13 mouse cellular contexts compared by ENCODE assay signal in the genomic region with DNA sequence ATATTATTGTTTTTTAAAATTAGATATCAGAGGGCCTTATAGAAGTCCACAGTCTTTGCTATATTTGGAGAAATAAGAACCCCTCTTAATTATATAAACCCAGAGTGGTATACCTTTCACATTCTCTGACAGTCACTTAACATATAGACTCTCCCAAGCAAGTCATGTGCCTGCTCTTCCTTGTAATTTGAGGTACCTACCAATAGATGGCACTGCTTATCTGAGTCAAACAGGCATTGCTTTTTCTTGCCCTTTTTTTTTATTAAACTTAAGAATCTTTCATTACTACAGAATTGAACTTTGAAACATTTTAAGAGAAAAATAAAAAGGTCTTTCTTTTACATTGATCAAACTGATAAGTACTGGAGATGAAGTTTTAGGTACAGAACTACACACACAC. TPM values are rescaled to one million over a fixed set of nuclear protein-coding genes. Genes with fewer than 3 reads are reported as not detected.
DNase-seq lines count a peak whose midpoint lies in the region; ATAC-seq and TF ChIP-seq lines count a peak whose summit lies in the region.
"Had no signal": no experiment of that assay in that cellular context is flagged by ENCODE, and none has a peak within 500 bp of the region (broad histone marks: within the 10 kb centered on the region; RNA-seq: fewer than 3 reads in every experiment).

No protein-coding gene starts in this region.

- no peak overlapping the region for H3K4me2 ChIP-seq in heart, postnatal 0 days (ENCODE audit: low read depth, low read length)
- H3K4me2 ChIP-seq in forebrain, embryonic 16.5 days (ENCODE audit: low read length) = no peak overlapping the region
- H3K4me2 ChIP-seq: hindbrain, embryonic 14.5 days; liver, embryonic 13.5 days had no signal

- no peak for ATAC-seq in heart, postnatal 0 days (ENCODE audit: insufficient read depth, low read depth)
- no peak for ATAC-seq in forebrain, embryonic 16.5 days

- no peaks in the 10 kb centered on the region for H3K36me3 ChIP-seq in heart, postnatal 0 days (replicated peaks; ENCODE audit: control insufficient read depth, insufficient read depth, low read length)
- no peaks in the 10 kb centered on the region for H3K36me3 ChIP-seq in heart, embryonic 10.5 days
- H3K36me3 ChIP-seq in limb, embryonic 10.5 days = no peaks in the 10 kb centered on the region
- H3K36me3 ChIP-seq in forebrain, embryonic 16.5 days (ENCODE audit: control insufficient read depth, insufficient read depth) = no peaks in the 10 kb centered on the region
- H3K36me3 ChIP-seq: liver, embryonic 13.5 days had no signal

- H3K4me1 ChIP-seq in heart, postnatal 0 days (ENCODE audit: control insufficient read depth, insufficient read depth) = peaks cover 4% of the 10 kb centered on the region; the same call in 1 of the 2 replicates
- H3K4me1 ChIP-seq in heart, embryonic 10.5 days = peaks cover 29% of the 10 kb centered on the region; the same call in 1 of the 2 replicates
- H3K4me1 ChIP-seq in limb, embryonic 10.5 days = peaks cover 12% of the 10 kb centered on the region
- H3K4me1 ChIP-seq in forebrain, embryonic 16.5 days (replicated peaks; ENCODE audit: control insufficient read depth, insufficient read depth, low read length) = no peaks in the 10 kb centered on the region

- H3K27ac ChIP-seq in heart, postnatal 0 days (ENCODE audit: low read depth) = no peak overlapping the region
- H3K27ac ChIP-seq in heart, embryonic 10.5 days = no peak overlapping the region
- no peak overlapping the region for H3K27ac ChIP-seq in limb, embryonic 10.5 days
- H3K27ac ChIP-seq in forebrain, embryonic 16.5 days (ENCODE audit: low read length) = no peak overlapping the region
- H3K27ac ChIP-seq: hindbrain, embryonic 14.5 days; liver, embryonic 13.5 days had no signal

- H3K27me3 ChIP-seq in heart, postnatal 0 days (ENCODE audit: control insufficient read depth, insufficient read depth, low read length) = no peaks in the 10 kb centered on the region
- H3K27me3 ChIP-seq in heart, embryonic 10.5 days (ENCODE audit: insufficient read depth, poor library complexity, severe bottlenecking) = no peaks in the 10 kb centered on the region
- H3K27me3 ChIP-seq in limb, embryonic 10.5 days (ENCODE audit: low read depth, poor library complexity, severe bottlenecking) = no peaks in the 10 kb centered on the region
- H3K27me3 ChIP-seq in forebrain, embryonic 16.5 days (replicated peaks; ENCODE audit: control insufficient read depth, insufficient read depth, low read length) = no peaks in the 10 kb centered on the region
- H3K27me3 ChIP-seq: liver, embryonic 13.5 days had no signal

- H3K9ac ChIP-seq in heart, postnatal 0 days (replicated peaks; ENCODE audit: low read depth, low read length) = no peak overlapping the region
- H3K9ac ChIP-seq in forebrain, embryonic 16.5 days (replicated peaks; ENCODE audit: low read depth, low read length) = no peak overlapping the region
- H3K9ac ChIP-seq: hindbrain, embryonic 14.5 days; liver, embryonic 13.5 days had no signal

- DNase-seq in heart, postnatal 0 days (ENCODE audit: low spot score) = no peak
- no peak for DNase-seq in heart, embryonic 10.5 days (ENCODE audit: low spot score)
- DNase-seq in thymus, postnatal 0 days (ENCODE audit: low spot score) = peak; percentile 13
- DNase-seq in thymus, postnatal 25 days = no peak
- peak; percentile 38 for DNase-seq in c-Kit-positive CD71-positive TER-119-negative erythroid progenitor cells, embryonic 14.5 days (ENCODE audit: low read depth)
- no peak for DNase-seq in limb, embryonic 10.5 days (ENCODE audit: low spot score)
- no peak for DNase-seq in testis, postnatal 10 days (ENCODE audit: low spot score)
- DNase-seq: cerebellum, adult 18-20 months; liver, embryonic 13.5 days had no signal

- H3K9me3 ChIP-seq in heart, postnatal 0 days (replicated peaks; ENCODE audit: control insufficient read depth, low read length) = no peaks in the 10 kb centered on the region
- no peaks in the 10 kb centered on the region for H3K9me3 ChIP-seq in heart, embryonic 10.5 days
- no peaks in the 10 kb centered on the region for H3K9me3 ChIP-seq in limb, embryonic 10.5 days (replicated peaks)
- no peaks in the 10 kb centered on the region for H3K9me3 ChIP-seq in forebrain, embryonic 16.5 days (ENCODE audit: control insufficient read depth, low read length)
- H3K9me3 ChIP-seq: liver, embryonic 13.5 days had no signal

- no peak for TF ChIP-seq EP300 in heart, postnatal 0 days (IDR thresholded peaks at IDR 0.05; ENCODE audit: low read depth)

- peak; percentile 35 for TF ChIP-seq CTCF in heart, postnatal 0 days (IDR thresholded peaks at IDR 0.05; ENCODE audit: low read depth)

- H3K4me3 ChIP-seq in heart, postnatal 0 days (ENCODE audit: low read depth, low read length) = no peak overlapping the region
- no peak overlapping the region for H3K4me3 ChIP-seq in heart, embryonic 10.5 days
- H3K4me3 ChIP-seq in limb, embryonic 10.5 days = no peak overlapping the region
- no peak overlapping the region for H3K4me3 ChIP-seq in forebrain, embryonic 16.5 days (replicated peaks; ENCODE audit: low read length)
- H3K4me3 ChIP-seq: liver, embryonic 13.5 days had no signal

RNA-seq across cellular contexts. Expression of a gene that starts 26.1 kb away (rescaled TPM):
- not detected in 2 replicates for total RNA-seq in heart, postnatal 0 days (2014; rRNA removed; ENCODE audit: low replicate concordance)
- not detected in 2 replicates for polyA plus RNA-seq in heart, postnatal 0 days (2015; fragmentation: Nextera tagmentation; extraction: Ambion mirVana)
- polyA plus RNA-seq in heart, embryonic 10.5 days (2016; fragmentation: Nextera tagmentation; extraction: Ambion mirVana) = not detected in 2 replicates
- not detected in 2 replicates for polyA plus RNA-seq in thymus, postnatal 0 days (2015; fragmentation: Nextera tagmentation; extraction: Ambion mirVana)
- not detected in 2 replicates for polyA plus RNA-seq in limb, embryonic 10.5 days (2016; fragmentation: Nextera tagmentation; extraction: Ambion mirVana)
- polyA plus RNA-seq in forebrain, embryonic 16.5 days (2015; fragmentation: Nextera tagmentation; extraction: Ambion mirVana) = 0.26 and 0.27 TPM in 2 replicates
- polyA plus RNA-seq: forebrain, embryonic 11.5 days; liver, embryonic 13.5 days; stomach, embryonic 16.5 days had no signal

RNA-seq across cellular contexts. Expression of a gene that starts 41.9 kb away (rescaled TPM):
- total RNA-seq in heart, postnatal 0 days (2014; rRNA removed; ENCODE audit: low replicate concordance) = 38.9 and 48.1 TPM in 2 replicates
- 36.7 and 41.6 TPM in 2 replicates for polyA plus RNA-seq in heart, postnatal 0 days (2015; fragmentation: Nextera tagmentation; extraction: Ambion mirVana)
- polyA plus RNA-seq in heart, embryonic 10.5 days (2016; fragmentation: Nextera tagmentation; extraction: Ambion mirVana) = 51.2 and 58.3 TPM in 2 replicates
- polyA plus RNA-seq in thymus, postnatal 0 days (2015; fragmentation: Nextera tagmentation; extraction: Ambion mirVana) = 9.8 and 10.4 TPM in 2 replicates
- 38.7 and 44.0 TPM in 2 replicates for polyA plus RNA-seq in limb, embryonic 10.5 days (2016; fragmentation: Nextera tagmentation; extraction: Ambion mirVana)
- polyA plus RNA-seq in forebrain, embryonic 16.5 days (2015; fragmentation: Nextera tagmentation; extraction: Ambion mirVana) = 23.6 and 25.5 TPM in 2 replicates

RNA-seq across cellular contexts. Expression of a gene that starts 42.1 kb away (rescaled TPM):
- 94.3 and 95.1 TPM in 2 replicates for total RNA-seq in heart, postnatal 0 days (2014; rRNA removed; ENCODE audit: low replicate concordance)
- 136 and 152 TPM in 2 replicates for polyA plus RNA-seq in heart, postnatal 0 days (2015; fragmentation: Nextera tagmentation; extraction: Ambion mirVana)
- polyA plus RNA-seq in heart, embryonic 10.5 days (2016; fragmentation: Nextera tagmentation; extraction: Ambion mirVana) = 238 and 256 TPM in 2 replicates
- 499 and 510 TPM in 2 replicates for polyA plus RNA-seq in thymus, postnatal 0 days (2015; fragmentation: Nextera tagmentation; extraction: Ambion mirVana)
- 157 and 165 TPM in 2 replicates for polyA plus RNA-seq in limb, embryonic 10.5 days (2016; fragmentation: Nextera tagmentation; extraction: Ambion mirVana)
- polyA plus RNA-seq in forebrain, embryonic 16.5 days (2015; fragmentation: Nextera tagmentation; extraction: Ambion mirVana) = 415 and 448 TPM in 2 replicates

Comparison
In these comparisons a context has a peak if more than half of its experiments do, and no peak if none do; other contexts are left out.
1. DNase-seq: peak in thymus, postnatal 0 days (single experiment) and c-Kit-positive CD71-positive TER-119-negative erythroid progenitor cells, embryonic 14.5 days (single experiment); none in heart, postnatal 0 days (single experiment), heart, embryonic 10.5 days (single experiment), thymus, postnatal 25 days (single experiment), limb, embryonic 10.5 days (single experiment) and testis, postnatal 10 days (single experiment).